Mouse (Mus musculus) lung, adult 2 months (tissue): ENCODE measurements around the gene Gm6871.

Experiments used
- CTCF ChIP-seq: fragments of 200-500 bp; IDR thresholded peaks from 2 replicates; pipeline ENCODE4 v1.5.1; 2011; ENCODE audit warnings: mild to moderate bottlenecking, low read length, control low read depth; ENCODE audit not compliant: insufficient read depth
- POLR2A ChIP-seq: fragments of 200-500 bp; IDR thresholded peaks from 2 replicates; pipeline ENCODE4 v1.6.1; 2011; ENCODE audit warnings: low read depth, mild to moderate bottlenecking, control low read depth, low read length, borderline replicate concordance; ENCODE audit errors: extremely low read depth

DNA sequence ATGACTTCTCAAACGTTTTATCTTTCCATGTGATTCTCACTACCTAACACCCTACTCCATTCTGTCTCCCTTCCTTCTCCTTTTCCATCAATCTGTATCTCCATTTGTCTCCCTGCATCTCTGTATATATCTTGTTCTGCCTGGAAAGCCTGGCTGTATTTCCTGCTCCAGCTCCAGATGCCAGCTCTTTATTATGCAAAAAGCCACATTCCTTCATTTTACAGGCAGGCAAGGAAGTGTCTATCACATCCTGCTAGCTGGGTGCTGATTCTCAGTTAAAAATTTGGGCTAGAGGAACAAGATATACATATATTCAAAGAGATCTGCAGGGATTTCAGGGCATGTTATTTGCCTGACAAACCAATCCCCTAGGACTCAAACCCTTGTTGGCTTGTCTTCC lies 61.3 kb downstream of the Gm6871 start:
- TF ChIP-seq CTCF = no peak
- TF ChIP-seq POLR2A = no peak
